Mouse (Mus musculus): Measurements from ENCODE around the gene Plekhm1. TPM values are rescaled to one million over a fixed set of nuclear protein-coding genes. Genes with fewer than 3 reads are reported as not detected.

Plekhm1 gene
- 10.6 and 10.7 TPM in 2 replicates for polyA plus RNA-seq (2012; rRNA removed)

GRCm38 (mm10) chr11:103411981-103412949 lies at the start of gene Plekhm1:
Gene Plekhm1, minus strand, starts transcription at chr11:103412687.

GRCm38 (mm10) chr11:103363214-103364148 lies 49.0 kb downstream of the Plekhm1 start, which contains the start of gene Arhgap27:
Gene Arhgap27, minus strand, starts transcription at chr11:103363692.

Other genes starting within 250 kb of the Plekhm1 start
- gene Fmnl1, start 241.6 kb downstream of the Plekhm1 start, polyA plus RNA-seq (2012; rRNA removed), result 1.7 and 2.4 TPM in 2 replicates
- 0.11 and 0.12 TPM in 2 replicates for gene 1700023F06Rik, start 204.1 kb downstream of the Plekhm1 start, polyA plus RNA-seq (2012; rRNA removed)
- gene Spata32, start 194.3 kb downstream of the Plekhm1 start, polyA plus RNA-seq (2012; rRNA removed), result 0.05 TPM in 1 of 2 replicates, not detected in the other
- gene Map3k14, start 145.2 kb downstream of the Plekhm1 start, polyA plus RNA-seq (2012; rRNA removed), result 5.6 and 5.7 TPM in 2 replicates
- gene Arhgap27, start 49.0 kb downstream of the Plekhm1 start, polyA plus RNA-seq (2012; rRNA removed), result 4.8 and 7.0 TPM in 2 replicates
- gene Lrrc37a, start 91.9 kb upstream of the Plekhm1 start, polyA plus RNA-seq (2012; rRNA removed), result not detected in 2 replicates
- not detected in 2 replicates for gene Gm884, start 208.5 kb upstream of the Plekhm1 start, polyA plus RNA-seq (2012; rRNA removed)
- gene Lyzl6, start 226.2 kb upstream of the Plekhm1 start, polyA plus RNA-seq (2012; rRNA removed), result not detected in 2 replicates
- not detected in 2 replicates for gene Rprml, start 236.9 kb upstream of the Plekhm1 start, polyA plus RNA-seq (2012; rRNA removed)

Data from central nervous system, embryonic 11.5 days (tissue).